Mouse (Mus musculus): ENCODE measurements around the gene Lrrc29. TPM values are rescaled to one million over a fixed set of nuclear protein-coding genes. Genes with fewer than 3 reads are reported as not detected.
"Not testable (repeated sequence)": the region's sequence is repeated elsewhere in the genome, so short reads cannot be mapped to it uniquely, and the experiment has no call there.

Lrrc29 gene
- total RNA-seq, 2 experiments from 2014 or later: 5.9 to 7.9 TPM

DNA sequence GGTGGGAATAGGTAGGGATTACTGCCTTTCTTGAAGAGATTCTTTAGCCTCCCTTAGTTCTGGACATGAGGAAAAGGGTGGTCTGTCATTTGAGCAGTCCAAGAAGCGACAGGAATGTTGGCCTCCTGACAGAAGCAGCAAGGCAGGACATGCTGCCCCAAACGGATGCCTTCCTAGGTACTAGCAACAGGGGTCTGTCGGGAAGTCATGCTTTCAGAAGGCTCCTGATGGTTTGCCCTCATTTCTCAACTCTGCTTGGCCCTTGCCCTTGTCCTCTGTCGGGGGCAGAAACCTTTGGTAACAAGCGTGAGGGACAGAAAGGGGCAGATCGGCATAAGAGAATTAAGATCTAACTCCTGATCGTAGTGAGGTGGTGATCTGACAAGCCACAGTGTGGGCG, 16.0 kb downstream of the Lrrc29 start:
- DNase-seq: no peak

DNA sequence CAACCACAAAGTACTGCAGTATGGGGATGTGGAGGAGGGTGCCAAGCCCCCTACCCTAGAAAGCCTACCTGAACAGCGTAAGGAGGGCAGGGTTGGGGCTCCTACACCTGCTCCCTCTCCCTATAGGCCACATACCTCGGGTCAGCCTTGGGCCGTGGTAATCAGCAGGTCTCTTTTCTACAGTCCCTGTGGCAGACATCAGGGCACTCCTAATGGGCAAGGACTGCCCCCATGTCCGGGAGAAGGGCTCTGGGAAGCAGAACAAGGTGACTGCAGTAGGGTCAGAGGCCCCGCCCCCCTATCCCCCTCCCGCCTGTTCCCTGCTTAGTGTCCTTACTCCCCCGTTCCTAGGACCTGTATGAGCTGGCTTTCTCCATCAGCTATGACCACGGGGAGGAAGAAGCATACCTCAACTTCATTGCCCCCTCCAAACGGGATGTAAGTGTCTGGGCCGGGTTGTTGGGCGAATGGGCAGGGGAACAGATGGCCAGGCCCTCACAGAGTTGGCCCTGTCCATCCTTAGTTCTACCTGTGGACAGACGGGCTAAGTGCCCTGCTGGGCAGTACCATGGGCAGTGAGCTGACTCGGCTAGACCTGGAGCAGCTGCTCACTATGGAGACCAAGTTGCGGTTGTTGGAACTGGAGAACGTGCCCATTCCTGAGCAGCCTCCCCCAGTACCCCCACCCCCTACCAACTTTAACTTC, 16.8 kb downstream of the Lrrc29 start:
- DNase-seq: no peak

GRCm38 (mm10) chr8:105308428-105308827, 17.6 kb downstream of the Lrrc29 start:
- no peak for DNase-seq

DNA sequence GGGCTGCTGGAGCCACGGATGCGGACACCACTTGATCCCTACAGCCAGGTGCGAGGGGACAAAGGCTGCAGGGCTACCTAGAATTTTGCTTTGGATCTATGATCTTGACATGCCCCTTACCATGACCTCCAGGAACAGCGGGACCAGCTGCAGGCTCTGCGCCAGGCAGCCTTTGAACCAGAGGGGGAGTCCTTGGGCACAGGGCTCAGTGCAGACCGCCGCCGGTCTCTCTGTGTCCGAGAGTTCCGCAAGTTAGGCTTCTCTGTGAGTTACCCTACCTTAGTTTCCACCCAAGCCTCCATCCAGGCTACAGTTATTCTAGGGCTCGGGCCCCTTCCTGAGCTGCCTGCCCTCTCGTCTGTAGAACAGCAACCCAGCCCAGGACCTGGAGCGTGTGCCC, 18.4 kb downstream of the Lrrc29 start:
- no peak for DNase-seq

- DNase-seq: no peak
Observed at GRCm38 (mm10) chr8:105306146-105306691, 19.9 kb downstream of the Lrrc29 start.

GRCm38 (mm10) chr8:105305211-105306145, 20.6 kb downstream of the Lrrc29 start, which contains the start of gene Elmo3:
Gene Elmo3, plus strand, starts transcription at chr8:105305601.
- peak; percentile 74 for DNase-seq

GRCm38 (mm10) chr8:105304325-105305210, 21.5 kb downstream of the Lrrc29 start:
- peak; percentile 32 for DNase-seq

GRCm38 (mm10) chr8:105303874-105304273, 22.2 kb downstream of the Lrrc29 start:
- no peak for DNase-seq

DNA sequence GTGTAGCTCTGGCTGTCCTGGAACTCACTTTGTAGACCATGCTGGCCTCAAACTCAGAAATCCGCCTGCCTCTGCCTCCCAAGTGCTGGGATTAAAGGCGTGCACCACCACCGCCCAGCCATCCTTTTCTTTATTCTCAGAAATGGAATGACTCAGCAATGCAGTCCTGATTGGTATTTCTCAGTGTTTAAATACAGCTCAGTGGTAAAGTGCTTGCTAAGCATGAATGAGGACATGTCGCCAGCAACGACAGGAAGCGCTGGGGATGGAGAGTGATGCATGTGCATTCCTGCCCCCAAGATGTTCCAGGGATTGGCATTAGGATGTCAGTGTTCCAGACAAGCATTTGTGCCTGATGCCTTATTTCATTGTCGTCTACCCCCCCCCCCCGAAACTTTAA, 22.7 kb downstream of the Lrrc29 start:
- DNase-seq: no peak

GRCm38 (mm10) chr8:105299962-105300361, 26.1 kb downstream of the Lrrc29 start:
- no peak for DNase-seq

DNA sequence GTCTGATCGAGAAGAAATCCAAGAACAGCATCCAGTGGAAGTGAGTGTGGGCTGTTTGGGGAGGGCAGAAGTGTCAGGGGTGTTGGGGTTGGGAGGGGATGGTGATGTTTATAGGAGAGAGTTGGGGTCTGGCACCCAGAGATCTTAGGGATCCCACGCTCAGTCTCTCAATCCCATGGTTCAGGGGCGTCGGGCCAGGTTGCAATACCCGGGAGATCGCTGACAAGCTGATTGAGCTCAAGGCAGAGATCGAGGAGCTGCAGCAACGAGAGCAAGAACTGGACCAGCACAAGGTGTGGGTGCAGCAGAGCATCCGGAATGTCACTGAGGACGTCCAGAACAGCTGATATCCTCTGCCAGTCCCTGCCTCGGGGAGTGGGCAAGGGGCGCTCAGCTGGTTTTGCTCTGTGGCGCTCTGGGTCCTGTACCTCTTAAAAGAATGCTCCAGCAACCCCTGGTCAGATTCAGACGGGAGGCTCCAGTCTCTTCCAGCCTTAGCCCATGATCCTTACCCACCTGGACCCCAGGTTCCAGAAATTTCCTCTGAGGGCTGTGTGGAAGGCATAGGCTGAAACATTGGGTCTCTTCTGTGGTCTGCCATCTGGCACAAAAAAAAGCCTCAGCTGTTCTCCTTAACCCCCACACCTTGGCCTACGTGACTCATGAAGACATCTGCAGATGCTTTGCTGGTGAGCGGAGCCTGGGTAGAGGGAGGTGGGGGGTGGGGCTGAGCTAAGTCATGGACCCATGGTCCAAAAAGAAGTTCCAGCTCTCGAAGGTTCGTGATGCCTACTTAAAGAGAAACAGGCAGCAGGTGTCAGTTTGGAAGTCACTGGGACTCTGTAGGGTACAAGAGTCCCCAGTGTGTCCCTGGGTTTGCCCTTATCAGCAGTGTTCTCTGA, 27.5 kb downstream of the Lrrc29 start:
- no peak for DNase-seq

GRCm38 (mm10) chr8:105297511-105298192, 28.4 kb downstream of the Lrrc29 start, which contains the start of gene E2f4:
Gene E2f4, plus strand, starts transcription at chr8:105297663.
- peak; percentile 95 for DNase-seq

- peak; percentile 70 for DNase-seq
Observed at GRCm38 (mm10) chr8:105295895-105296573, 30.0 kb downstream of the Lrrc29 start, which contains the start of gene Exoc3l. Gene Exoc3l, minus strand, starts transcription at chr8:105296101.

- DNase-seq: no peak
Observed at GRCm38 (mm10) chr8:105295256-105295655, 30.8 kb downstream of the Lrrc29 start.

DNA sequence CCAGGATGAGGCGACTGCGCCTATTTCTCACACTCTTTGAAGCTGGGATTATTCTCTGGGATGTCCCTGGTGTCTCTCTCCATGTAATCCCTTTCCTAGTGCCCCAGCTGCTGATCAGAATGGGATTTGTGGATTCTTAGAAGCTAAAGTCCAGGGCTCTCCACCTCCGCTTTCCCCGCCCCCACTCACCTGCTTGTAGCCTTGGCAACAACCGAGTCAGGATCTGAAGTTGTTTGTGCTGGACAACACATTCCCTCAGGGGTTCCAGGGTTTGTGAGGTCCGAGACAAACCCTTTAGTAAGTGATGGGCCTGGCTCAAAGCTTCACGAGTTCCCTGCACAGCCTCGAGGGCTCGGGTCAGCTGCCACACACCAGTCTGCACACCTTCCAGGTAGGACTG, 31.3 kb downstream of the Lrrc29 start:
- no peak for DNase-seq

DNA sequence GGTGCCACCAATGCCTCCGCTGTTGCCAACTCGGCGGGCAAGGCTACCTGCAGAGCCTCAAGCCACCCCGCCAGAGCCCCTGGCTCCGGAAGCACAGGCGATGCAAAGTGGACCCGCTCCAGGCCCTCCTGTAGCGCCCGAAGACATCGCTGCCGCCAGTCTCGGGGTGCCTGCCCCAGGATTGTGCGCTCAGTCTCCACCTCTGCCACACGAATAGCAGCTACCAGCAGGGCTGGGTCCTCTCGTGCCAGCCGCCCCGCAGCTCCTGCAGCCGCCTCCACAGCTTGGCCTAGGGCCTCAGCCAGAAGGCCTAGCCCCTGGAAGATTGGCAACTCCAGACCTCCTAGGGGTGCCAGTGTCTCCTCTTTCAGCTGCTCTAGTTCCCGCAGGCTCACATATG, 32.7 kb downstream of the Lrrc29 start:
- DNase-seq: no peak

DNA sequence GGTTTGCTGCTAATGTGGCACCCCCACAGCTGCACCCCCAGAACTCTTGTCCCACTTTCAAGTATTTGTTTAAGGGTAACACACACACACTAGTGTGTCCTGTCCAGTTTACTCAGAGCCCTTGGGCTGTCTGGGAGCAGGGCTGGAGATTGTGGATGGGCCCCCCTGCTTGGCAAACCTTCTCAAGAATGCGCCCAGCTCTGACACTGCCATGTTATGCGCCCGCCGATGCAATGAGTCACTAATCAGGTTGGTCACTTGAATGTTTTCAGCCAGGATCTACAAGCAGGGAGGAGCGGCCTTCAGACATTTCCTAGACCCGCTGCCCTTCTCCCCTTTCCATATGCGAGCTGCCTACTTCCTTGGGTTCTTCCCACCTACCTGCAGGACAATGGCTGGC, 33.6 kb downstream of the Lrrc29 start:
- DNase-seq: no peak

GRCm38 (mm10) chr8:105291802-105292201, 34.3 kb downstream of the Lrrc29 start:
- DNase-seq: not testable (repeated sequence)

- not testable (repeated sequence) for DNase-seq
Observed at GRCm38 (mm10) chr8:105291364-105291763, 34.7 kb downstream of the Lrrc29 start.
